Mouse (Mus musculus): ENCODE measurements around the gene Tsc1.
A peak's percentile ranks its signal among the peaks of the same experiment; 100 is the strongest.

Tsc1 gene

DNA sequence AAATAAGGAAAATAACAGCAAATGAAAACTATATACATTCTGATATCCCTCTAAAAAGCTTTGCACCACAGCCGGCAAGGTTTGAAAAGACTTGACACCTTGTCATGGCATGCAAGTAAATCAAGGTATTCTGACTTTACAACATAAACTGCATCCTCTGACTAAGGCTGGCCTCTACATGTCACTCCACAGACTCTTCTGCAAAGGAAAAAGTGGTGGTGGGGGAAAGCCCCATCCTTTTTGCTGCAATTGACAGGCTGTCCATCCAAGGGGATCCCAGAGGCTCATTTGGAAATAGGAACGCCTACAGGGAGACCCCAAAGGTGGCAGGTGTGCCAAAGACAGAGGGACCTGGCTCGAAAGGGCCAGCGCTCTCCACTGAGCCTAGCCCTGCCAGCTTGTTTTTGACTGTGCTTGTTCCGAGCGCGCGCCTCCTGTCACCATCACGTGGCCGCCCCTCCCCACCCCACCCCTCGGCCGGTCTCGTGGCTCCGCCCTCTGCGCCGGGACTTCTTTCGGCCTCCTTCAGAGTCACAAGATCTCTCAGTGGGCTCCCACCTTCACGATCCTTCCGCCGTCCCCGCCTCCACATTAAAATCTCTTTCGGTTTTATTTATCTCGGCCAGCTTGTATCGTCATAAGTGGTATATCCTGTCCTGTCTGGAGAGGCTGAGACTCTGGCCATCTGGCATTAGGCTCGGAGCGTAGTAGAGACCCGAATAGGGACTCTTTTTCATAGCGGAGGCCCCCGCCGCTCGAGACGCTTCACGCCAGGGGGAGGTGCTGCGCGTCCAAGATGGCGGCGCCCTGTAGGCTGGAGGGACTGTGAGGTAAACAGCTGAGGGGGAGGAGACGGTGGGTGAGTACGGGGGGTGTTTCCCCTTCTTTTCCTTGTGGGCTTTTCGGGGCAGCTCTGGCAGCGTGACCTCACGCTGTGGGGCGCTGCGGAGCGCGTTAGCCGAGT is at the start of gene Tsc1:
Gene Tsc1, plus strand, starts transcription at position 768 of the 964 bp plus-strand sequence.
- peak; percentile 93 for DNase-seq

DNA sequence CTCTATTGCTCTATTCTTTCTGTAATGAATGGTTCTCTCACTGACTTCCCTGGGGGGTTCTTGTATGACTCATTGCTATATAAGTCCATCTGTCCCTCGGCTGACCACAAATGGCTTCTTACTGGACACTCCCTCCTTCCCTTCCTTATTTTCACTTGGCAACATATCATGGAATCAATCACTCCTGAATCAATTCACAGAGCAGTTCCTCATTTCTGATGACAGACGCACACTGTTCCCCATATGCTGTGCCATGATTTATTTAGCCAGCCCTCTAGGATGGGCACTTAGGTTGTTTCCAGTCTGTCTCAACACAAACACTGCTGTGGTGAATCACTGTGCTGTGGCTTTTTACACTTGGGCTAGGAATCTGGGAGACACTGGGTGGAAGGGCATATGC is 49.5 kb upstream of the Tsc1 start:
- no peak for DNase-seq

DNA sequence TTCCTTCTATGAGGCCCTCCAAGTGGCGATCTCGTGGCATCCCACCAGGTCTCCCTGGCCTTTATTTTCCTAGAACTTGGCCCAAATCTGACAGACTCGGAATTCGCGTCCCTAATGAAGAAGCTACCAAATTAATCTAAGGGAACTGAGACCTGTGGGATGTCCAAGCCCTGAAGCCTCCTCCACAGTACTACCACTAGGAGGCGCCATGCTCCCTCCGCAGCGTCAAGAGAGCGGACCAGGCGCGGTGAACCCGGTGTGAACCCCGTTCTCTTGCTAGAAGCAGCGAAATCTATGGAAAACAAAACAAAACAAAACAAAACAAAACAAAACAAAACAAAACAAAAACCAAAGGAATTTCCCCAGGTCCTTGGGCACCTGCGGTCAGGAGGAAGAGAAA is 48.2 kb upstream of the Tsc1 start:
- DNase-seq: peak; percentile 33

DNA sequence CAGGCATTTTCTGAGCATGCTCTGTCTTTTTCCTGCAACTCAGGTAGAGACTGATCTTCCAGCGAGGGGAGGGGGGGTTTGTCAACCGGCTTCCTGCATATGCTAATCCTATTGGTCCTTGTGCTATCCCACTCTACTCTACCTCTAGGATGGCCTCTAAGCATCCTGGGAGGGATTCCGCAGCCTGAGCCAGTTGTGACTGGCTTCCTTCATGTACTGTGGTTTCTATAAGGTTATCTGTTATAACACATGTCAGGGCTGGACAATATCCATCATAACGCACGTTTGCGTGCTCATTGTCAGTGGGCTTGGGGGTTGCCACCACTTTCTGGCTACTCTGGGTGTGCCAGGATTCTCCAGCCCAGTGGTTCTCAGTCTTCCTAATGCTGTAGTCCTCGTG is 45.0 kb upstream of the Tsc1 start:
- no peak for DNase-seq

DNA sequence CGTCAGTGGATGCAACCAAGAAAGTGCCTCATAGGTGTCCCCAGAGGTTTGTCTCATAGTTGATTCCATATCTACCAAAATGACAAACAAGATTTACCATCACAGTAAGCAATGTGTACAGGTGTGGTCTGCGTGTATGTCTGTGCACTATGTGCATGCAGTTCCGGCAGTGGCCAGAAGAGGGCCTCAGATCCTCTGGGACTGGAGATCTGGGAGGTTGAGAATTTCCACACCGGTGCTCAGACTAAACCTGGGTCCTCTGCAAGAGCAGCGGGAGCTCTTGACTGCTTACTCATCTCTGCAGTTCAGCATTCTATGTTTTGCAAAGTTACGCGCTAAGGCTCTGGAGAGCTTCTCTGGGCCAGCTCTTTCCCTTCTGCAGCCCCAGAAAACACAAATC is 44.0 kb upstream of the Tsc1 start:
- no peak for DNase-seq

DNA sequence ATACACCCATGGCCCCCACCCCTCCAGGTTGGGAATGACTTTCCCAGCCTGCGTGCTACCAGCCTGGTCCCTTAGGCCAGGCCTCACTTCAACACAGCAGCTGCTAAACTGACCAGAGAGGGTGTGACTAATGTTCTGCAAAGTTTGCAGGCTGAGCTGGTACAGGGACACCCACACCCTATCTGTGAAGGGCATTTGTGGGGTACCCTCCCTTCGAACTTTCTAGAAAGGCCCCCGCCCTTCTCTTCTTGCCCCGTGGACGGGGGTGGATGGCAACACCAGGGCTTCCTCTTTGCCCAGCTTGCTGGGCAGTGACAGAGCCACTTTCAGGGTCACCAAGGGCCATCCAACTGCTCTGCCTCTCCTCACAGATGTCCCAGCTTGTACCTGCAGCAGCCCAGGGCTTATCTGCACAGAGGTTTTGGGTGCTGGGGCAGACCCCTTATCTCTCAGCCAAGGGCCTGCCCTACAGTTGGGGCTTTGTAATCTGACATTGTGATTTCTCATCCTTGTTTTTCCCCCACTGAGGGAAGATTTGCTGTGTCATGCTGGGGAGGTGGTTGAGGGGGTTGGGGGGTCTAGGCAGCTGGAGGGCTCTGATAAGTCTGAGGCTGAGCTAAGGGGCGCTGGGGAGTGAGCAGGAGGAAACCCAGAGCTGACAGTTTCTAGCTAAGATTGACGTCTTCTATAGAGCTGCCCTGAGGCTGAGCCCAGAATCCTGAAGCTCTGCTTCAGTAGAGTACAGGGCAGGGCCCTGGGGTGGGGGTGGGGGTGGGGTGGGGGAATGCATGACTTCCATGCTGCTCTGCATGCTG is 43.1 kb upstream of the Tsc1 start:
- no peak for DNase-seq

DNA sequence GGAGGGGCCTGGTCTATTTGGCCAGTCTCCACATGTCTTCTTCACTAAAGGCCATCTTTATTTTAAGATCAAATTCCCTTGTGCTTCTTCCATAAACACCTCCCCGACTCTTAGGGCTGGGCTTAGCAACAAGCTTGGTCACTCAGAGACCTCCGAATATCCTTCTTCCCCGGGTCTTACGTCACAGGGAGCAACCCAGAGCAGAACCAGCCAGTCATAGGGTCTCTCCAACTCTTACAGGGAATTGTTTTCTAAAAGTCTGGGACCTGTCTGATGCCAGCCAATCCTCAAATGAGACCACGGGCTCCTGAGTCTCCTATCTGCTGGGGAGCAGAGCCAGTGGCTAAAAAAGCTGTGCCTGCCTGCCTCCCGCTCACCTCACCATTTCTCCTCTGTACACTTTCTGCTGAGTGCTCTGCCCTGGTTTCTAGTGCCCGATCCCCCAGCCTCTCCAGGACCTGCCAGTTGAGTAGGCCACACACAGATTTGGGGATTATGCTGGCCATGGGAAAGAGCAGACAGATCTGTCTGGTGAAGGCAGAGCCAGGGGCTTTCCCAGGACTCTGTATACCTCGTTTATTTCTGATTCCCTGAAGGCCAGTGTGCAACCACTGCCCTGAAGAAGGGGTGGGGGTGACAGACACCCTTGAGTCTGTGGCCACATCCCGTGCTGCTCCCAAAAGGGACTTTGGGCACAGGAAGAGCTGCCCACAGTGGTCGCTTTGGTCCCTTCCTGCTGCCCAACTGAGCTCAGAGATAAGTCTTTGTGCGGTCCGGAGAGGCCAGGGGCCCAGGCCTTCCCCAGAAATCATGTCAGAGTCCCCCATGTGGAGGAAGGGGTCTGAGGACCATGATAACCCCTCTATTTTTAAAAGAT is 42.1 kb upstream of the Tsc1 start:
- DNase-seq: no peak

DNA sequence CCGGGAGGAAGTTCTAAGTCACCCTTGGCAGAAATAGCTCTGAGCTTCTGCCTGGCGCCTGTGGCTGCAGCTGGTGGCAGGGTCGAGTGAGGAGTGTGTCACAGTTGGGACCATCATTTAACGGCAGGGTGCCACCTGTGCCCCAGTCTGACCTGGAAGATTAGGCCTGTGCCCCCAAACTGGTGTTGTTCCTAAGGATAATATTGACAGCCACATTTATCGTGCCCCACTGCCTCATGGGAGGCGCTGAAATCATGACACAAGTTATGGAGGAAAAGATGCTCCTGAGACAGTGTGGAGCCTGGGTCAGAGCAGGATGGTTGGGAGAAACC is 41.5 kb upstream of the Tsc1 start:
- no peak for DNase-seq

DNA sequence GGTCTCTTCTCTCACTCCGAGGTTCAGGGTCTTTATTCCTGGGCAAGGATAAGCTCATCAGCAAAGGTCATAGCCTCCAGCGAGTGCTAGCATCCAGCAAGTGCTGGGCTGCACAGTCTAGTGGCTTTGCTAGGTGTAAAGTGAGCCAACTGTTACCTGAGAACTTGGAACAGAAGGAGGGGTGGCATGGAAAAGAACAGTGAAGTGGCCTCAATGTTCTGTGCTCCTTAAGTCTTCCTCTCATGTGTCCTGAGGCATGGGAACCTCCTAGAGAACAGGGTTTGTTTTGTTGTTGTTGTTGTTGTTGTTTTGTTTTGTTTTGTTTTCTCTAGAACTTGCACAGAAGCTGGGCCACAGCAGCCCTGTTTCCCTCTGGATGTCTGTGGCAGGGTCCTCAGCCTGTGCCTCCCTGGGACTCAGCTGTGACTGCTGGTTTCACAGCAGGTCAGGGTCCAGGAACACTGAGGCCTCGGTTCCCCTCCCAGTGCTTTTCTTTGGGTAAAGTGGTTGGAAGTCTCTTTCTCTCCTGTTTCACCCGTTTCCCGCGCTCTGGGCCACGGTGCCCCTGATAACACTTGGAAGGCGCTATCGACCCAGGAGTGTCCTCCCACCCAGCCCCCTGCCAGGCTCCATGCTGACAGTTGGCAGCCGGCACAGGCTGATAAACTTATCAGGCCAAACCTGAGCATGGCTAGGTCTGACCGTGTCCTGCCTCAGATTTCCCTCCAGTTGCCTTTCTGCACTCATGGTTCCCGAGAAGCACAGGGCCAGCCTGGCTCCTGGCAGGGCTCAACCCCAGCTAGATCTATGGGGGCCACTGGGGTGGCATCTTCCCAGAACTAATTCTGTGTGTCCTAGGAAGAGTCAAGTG is 39.1 kb upstream of the Tsc1 start:
- no peak for DNase-seq

DNA sequence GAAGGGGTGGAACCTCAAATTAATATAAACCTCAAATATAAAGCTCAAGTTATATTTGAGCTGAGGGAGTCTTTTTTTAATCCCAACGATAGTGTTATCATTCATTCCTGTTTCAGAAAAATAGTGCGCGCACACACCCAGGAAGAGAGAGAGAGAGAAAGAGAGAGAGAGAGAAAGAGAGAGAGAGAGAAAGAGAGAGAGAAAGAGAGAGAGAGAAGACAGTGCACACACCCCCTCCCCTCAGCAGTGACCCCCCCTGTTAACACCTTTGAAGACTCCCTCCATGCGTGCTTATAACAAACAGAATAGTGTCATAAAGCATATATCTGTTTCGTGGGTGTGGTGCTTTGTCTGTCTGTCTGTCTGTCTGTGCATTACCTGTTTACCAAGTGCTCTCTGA is 37.5 kb upstream of the Tsc1 start:
- no peak for DNase-seq

DNA sequence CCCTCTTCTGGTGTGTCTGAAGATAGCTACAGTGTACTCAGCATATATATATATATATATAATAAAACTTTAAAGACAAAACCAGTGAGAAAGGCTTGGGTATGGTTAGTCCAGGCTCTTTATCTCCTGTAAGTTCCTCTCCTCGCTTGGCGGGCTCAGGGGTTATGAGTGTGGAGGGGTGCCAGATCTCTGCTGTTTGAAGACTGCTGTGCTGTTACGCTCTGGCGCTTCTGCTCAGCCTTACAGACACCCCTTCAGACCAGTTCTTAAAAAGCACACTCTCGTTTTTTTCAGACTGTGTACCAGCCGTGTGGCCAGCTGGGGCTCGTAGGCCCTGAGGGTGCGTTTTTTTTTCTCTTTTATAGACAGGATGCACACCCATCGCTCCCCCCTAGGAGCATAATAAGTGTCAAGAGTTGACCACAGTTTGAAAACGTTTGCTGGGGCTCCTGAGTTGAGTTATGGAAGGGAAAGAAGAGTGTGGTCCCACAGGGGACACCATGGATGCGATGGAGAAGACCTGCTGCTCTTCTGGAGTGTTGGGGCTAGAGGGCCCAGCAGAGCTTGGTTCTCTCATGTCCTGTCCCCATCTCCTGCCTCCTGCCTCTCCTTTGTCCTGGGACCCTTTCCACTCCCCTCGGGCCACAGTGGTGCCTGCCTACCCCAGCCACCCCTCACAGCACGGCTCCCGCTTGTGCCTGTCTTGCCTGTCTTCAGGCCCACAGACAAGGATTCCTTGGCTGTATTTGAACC is 35.1 kb upstream of the Tsc1 start:
- no peak for DNase-seq

DNA sequence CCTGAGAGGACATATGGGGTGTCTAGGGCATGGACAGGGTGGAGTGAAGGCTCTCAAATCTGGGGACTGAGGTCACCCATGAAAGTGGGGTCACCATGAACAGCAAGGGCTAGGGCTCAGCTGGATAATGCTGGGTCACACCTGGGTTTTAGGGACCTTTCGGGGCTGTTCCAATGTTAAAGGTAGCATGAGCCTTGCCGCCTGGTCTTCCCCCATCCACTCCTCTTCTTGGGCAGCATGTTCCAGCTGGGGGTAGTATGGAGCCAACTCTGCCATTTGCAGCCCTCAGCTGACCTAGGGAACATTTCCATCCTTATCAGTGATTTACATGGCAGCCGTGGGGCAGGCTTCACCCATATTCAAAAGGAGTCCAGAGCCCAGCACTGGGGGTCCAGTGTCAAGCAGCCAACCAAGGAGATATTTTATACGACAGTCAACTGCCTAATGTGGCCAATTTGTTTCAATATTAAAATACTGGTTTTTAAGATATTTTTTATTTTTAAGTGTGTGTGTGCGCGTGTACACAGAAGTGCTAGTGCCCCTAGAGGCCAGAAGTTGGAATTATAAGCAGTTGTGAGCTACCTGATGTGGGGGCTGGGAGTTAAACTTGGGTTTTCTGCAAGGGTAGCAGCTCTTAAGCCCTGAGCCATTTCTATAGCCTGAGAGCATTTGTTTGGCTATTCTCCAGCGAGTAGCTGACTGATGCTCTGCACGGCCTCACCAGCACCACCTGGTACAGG is 34.3 kb upstream of the Tsc1 start:
- DNase-seq: no peak

DNA sequence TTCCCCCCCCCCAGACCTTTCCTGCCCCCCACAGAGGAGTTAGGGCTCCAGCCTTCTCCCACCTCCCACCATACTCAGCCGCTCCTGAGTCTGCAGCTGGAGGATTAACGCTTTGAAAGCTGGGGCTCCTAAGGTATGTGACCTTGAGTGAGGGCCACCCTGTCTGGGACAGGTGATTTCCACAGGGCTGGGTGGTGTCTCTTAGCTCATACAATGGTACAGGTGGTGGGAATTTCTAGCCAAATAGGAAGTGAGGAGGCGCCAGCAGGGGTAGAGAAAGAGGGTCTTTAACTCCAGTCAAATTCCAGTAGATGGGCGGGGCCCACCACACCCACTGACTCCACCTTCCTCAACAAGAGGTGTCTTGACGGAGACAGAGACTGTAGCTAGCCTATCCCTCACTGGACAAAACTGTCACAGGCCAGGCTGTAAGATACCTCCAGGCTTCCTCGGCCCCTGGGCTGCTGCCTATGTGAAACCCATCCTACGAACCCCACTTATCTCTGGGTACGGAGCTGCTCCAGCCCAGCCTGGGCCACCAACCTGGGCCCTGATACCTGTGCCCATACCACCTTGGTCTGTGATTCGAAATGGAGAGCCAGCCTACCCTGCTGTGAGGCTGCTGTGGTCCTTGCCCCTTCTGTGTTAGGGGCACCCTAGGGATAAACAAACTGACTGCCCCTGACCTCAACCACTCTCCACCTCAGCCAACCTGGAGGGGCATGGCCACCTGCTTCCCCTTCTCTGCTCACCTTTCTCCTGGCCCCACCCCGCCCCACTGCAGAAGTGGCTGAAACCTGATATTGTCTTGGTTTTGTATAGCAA is 33.5 kb upstream of the Tsc1 start:
- DNase-seq: no peak

DNA sequence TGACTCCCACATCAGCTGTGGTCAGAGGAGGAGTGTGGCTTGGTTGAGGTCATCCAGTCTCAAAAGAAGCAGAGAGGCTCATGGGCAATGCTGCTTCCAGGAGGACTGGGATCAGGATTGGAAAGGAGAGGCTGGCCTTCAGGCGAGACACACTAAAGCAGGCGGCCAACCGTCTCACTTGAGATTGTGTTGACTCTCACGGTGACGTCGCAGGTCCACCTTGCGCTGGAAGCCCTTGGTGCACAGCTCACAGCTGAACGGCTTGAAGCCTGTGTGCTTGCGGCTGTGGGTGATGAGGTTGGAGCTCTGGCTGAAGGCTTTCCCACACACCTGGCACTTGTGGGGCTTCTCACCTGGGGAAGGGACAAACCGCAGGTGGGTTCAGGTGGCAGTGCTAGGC is 31.2 kb upstream of the Tsc1 start:
- DNase-seq: no peak

DNA sequence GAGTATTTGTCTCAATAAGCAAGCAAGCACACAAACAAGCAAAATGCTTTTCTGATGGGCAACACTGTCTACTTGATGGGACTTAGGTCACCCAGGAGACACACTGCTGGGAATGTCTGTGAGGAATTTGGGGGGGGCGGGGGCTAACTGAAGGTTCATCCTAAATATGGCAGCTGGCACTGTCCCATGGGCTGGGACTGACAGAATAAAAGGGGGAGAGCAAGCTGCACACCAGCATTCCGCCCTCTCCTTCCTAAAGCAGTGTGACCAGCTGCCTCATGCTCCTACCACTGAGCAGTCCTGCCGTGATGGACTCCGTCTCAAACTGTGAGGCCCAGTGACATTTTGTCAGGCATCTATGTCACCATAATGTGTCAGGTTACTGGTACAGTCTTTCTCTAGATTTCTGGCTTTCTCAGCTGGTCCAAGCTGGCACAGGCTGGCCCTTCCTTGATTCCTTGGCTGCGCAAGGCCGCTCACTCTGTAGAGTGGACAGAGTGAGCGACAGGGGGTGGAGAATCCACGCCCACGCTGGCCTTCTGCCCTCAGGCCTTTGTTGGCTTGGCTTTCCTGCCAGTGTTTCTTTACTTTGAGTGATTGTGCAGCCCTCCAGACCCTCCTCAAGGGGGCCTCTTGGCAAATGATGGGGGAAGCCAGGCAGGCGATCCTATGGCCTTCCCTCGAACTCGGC is 30.2 kb upstream of the Tsc1 start:
- DNase-seq: no peak

DNA sequence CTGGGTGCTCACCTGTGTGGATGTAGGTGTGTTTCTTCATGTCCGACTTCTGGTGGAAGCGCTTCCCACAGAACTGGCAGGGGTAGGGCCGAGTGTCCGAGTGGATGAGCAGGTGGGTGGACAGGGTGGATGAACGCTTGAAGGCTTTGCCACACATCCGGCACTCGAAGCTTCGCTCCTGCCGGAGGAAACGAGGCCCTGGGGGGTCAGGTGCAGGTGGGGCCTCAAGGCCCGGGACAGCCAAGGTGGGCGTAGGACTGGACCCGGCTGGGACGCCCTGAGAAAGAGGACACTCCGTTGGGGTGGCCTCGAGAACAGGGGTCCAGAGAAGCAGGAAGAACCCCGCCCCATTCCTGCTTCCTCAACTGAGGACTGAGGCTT is 29.6 kb upstream of the Tsc1 start:
- DNase-seq: no peak

DNA sequence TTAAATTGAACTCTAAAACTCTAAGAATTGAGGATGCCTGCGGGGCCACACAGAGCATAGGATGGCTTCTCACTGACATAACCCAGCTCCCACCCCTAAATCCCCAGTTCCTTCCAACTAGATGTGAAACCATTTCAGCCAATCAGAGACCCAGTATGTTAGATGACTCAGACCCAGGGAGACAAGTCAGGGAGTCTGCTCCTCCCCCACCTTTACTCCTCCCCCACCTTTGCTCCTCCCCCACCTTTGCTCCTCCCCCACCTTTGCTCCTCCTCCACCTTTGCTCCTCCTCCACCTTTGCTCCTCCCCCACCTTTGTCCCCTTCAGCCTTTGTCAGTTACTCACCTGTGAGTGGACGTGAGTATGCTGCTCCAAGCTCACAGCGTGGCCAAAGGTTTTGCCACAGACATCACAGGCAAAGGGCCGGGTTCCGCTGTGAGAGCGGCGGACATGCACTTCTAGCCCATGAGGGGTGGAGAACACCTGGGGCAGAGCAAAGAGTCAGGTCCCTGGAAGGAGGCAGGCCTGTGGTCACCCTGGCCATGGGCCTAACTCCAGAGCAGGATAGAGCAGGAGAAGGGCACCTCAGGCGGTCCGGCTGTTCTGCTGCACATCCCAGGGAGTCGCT is 28.5 kb upstream of the Tsc1 start:
- no peak for DNase-seq

DNA sequence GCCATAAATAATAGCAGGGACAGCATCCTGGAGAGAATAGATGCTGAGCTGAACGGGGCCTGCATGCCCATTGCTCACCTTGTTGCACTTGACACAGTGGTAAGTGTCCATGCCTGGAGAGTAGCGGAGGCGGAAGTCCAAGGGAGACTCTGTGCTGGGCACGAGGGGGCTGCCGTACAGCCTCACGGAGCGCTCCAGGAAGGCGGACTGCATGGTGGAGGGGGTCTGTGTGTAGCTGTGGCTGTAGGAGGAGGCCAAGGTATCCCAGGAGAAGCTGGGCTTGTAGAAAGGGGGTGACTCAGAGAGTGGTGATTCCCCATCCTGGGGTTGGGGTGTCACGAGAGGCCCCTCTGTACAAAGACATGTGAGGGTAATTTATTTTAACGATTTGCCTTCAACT is 27.4 kb upstream of the Tsc1 start:
- DNase-seq: no peak

DNA sequence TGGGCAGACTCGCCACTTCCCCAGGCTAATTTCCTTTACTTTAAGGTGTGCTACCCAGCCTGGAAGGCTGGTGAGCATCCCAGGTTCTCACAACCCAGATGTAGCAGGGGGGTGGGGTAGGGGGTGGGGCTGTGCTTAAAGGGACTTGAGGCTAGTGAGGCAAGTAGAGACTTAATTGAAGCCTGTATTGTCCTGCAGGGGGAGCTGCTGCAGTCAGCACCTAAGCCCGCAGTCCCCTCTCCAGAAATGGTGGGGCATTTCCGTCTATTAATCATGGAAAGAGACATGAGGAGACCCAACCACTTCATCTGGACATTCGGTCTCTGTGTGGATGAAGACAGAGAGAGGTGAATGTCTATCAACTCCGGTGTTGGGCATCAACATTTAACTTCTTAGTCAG is 24.7 kb upstream of the Tsc1 start:
- no peak for DNase-seq
